Mouse (Mus musculus): ENCODE measurements at regions not wholly inside any gene's neighbourhood (a gene's known extent, or its start where the extent isn't known, plus 50 kb on each side); places are given as distances from the start of the nearest gene placed in this dataset.
"Not testable (repeated sequence)": the region's sequence is repeated elsewhere in the genome, so short reads cannot be mapped to it uniquely, and the experiment has no call there.

DNA sequence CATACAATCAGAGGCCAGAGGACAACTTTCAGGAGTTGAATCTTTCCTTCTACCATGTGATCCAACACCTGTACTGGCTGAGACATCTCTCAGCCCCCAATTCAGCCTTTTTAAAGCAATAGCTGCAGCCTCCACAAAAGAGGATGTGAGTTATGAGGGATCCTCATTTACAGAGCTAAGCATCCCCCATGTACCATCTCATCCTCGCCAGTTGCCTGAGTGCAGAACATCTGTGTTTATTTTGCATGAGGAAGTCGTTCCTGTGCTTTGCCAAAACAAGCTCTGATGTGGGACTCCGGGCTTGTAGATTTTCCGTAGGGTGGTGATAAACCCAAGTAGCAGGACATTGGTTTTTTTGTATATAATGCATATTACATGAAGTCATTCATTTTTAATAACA is 274.1 kb upstream of the Gk2 start:
- no peak overlapping the region for H3K4me3 ChIP-seq
- TF ChIP-seq CTCF (conservative IDR thresholded peaks at IDR 0.05): no peak
- H3K27ac ChIP-seq: no peak overlapping the region
- no peak for DNase-seq (ENCODE audit: low spot score in 2 of 2)

DNA sequence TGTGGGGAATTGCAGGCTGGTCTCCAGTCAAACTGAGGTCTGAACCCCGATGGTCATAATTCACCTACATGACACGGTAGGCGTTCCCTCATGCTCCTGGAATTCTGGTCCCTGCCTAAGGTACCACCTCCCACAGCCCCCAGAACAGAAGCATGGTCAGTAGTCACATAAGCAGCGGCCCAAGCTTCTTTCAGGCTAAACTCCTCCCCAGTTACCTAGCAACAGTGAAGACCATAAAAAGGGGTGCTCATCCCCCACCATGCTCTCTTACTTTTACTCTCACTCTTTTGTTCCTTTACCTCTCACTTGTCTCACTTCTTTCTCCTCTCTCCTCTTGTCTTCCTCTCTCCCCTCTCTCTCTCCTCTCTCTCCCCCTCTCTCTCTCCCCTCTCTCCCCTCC is 262.5 kb upstream of the Gk2 start:
- H3K27ac ChIP-seq; DNase-seq (ENCODE audit: low spot score in 2 of 2); H3K4me3 ChIP-seq: not testable (repeated sequence)

DNA sequence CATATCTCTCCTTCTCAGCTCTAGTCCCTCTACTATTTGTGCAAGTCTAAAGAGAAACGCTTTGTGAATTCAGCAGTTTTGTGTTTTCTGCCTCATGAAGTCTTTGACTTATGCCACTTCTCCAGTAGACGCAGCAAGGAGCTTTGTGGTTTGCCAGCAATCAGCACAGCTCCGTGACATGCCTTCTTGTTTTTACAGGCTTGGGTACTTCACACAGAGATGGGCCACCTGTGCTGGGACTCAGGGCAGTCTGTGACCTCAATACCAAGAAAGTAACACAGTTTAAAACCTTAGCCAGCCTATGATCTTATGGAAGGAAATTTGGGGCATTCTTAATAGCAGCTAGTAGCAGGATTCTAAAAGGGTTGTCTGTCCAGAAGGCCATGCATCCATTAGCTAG is 248.4 kb upstream of the Gk2 start:
- peak overlapping the region; percentile 77 for H3K27ac ChIP-seq
- H3K4me3 ChIP-seq: no peak overlapping the region

DNA sequence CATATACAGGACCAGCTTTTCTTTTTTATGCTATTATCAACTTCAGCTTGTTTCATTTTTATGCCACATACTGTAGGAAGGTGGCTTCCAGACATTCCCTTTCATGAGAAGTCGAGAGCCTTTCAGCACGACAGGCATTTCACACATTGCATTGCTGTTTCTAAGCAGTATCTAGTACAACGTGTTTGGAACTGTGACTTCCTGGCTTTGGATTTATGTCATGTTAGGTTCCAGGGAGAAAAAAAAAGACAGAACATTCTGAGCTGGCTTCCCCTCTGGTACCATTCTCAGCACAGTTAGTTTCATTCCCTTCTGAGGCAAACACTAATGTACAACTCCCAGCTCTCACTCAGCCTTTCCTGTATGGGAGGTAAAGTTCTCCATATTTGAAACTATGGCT is 243.7 kb upstream of the Gk2 start:
- Histone ChIP-seq H3K4me3 (no peak overlapping the region), H3K27ac (peak overlapping the region; percentile 83)
- no peak for TF ChIP-seq CTCF (conservative IDR thresholded peaks at IDR 0.05)
- peak; percentile 33 to 47 for DNase-seq (ENCODE audit: low spot score in 2 of 2)

More for the DNA sequence above, 248.4 kb upstream of the Gk2 start:
- DNase-seq (ENCODE audit: low spot score in 2 of 2): no peak
- TF ChIP-seq CTCF (conservative IDR thresholded peaks at IDR 0.05): no peak

DNA sequence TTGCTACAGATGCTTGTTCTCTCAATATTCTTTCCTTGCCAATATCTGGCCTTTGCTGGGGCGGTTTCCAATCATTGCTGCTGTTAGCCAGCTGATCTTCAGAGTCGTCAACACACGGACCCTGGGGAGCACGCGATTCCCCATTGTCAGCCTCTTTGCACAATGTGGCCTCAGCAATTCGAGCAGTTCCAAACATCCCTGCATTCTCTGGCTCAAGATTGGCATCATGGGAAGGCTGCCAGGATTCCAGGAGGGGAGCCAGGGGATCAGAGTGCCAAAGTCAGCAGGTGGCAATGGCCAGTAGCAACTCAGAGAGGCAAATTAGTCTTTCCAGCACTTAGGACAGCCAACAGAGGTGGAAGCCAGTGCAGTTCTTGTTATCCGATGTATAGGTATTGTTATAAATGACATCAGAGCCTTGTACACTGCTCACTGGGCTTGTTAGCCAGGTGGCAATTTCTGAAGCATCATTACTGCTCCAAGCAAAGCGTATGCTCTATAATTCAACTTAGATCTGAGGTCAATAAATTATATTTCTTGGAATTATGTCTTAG is 240.8 kb upstream of the Gk2 start:
- no peak for TF ChIP-seq CTCF (conservative IDR thresholded peaks at IDR 0.05)
- Histone ChIP-seq H3K4me3 (no peak overlapping the region), H3K27ac (peak overlapping the region; percentile 43)
- peak; percentile 12 to 22 for DNase-seq (ENCODE audit: low spot score in 2 of 2)

DNA sequence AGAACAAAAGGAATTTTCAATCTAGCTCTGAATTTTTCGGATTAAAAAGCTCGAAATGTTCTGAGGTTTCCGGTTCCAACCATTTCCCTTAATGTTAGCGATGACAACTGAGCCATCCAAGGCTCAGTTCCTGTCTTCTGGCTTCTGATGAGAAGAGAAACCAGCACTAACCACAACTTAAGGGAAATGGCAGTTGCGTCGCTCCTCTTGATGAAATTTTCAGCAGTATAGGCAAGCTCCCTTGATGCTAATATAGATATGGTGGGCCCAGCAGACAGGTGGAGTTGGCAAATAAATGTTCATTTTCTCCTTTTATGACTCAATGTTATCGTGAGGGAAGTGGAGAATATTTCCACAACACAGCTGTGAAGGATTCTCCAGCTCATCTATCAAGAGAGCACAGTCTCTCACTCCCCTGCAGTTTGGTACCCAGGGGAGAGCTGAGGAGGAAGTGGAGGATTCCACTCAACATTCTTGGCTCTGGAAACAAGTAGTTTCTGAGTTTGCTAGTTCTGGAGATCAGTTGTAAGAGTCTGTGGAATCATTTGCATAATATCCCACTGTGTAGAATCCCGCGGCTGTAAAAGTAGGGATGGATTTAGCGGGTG is 236.6 kb upstream of the Gk2 start:
- no peak for TF ChIP-seq CTCF (conservative IDR thresholded peaks at IDR 0.05)

DNA sequence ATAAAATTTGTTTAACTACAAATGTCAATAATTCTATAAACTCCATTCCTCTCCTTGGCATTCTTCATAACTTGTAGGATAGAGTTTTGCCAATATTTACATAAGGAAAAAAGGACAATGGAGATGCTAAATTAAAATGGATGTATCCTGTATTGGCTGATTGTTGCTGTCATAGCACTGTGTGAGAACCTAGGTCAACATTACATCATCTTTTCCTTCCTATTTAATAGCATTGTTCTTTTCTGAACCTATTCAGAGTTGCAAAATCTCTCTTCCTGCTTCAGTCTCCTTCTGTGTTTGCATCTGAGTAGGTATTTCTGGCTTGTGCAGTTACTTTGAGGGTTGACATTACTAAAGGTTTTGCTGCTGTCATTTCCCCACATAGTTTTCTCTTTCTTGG is 228.6 kb upstream of the Gk2 start:
- TF ChIP-seq CTCF (conservative IDR thresholded peaks at IDR 0.05): no peak
- Histone ChIP-seq H3K4me3 (no peak overlapping the region), H3K27ac (no peak overlapping the region)
- DNase-seq (ENCODE audit: low spot score in 2 of 2): no peak

More for the DNA sequence above, 236.6 kb upstream of the Gk2 start:
- no peak overlapping the region for H3K27ac ChIP-seq
- DNase-seq (ENCODE audit: low spot score in 2 of 2): no peak
- no peak overlapping the region for H3K4me3 ChIP-seq

DNA sequence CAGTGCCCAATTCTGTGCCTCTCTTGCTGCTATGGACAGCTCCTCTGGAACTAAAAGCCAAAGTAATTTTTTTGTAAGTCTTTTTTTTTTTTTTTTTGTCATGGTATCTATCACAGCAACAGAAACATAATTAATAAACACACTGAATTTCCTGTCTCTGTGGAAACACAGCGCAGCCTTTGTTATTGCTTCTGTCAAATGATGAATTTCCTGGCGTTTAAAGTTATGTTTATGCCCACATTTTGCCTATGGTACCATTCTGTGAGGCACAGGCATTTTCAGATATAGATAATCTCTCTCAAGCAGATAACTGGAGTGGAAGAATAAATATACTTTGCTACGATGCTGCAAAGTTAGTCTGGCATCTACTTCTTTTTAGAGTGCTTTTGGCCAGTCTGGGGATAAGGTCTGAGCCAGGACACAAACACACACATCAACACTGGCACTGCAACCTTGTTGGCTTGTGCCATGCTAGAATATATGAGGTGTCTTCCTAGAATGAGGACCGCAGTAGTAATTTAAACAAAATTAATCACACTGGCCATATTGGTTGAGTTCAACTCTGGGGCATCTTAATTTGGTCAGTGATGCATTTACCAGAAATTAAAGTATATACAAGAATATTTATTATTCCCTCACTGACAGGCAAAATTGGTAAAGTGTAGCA is 227.9 kb upstream of the Gk2 start:
- no peak overlapping the region for H3K27ac ChIP-seq
- no peak for TF ChIP-seq CTCF (conservative IDR thresholded peaks at IDR 0.05)
- no peak overlapping the region for H3K4me3 ChIP-seq
- DNase-seq (ENCODE audit: low spot score in 2 of 2): no peak

DNA sequence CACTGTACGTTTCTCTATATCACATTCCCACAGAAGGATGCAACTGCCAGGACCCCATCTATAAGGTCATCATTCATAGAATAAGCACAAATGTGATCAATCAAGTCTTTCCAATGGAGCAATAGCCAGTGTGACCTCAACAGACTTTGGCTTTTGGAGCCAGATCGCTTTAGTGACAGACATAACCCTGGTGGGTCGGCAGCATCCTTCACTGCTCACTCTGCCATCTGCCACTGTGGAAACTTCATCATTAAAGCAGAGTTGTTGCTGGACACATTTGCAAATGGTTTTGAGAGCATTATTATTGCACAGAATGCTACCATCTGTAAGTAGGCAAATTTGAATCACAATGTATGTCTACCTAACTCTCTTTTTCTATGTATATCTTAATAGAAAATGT is 212.9 kb upstream of the Gk2 start:
- no peak for DNase-seq (ENCODE audit: low spot score in 2 of 2)
- Histone ChIP-seq H3K4me3 (no peak overlapping the region), H3K27ac (no peak overlapping the region)
- TF ChIP-seq CTCF (conservative IDR thresholded peaks at IDR 0.05): no peak

DNA sequence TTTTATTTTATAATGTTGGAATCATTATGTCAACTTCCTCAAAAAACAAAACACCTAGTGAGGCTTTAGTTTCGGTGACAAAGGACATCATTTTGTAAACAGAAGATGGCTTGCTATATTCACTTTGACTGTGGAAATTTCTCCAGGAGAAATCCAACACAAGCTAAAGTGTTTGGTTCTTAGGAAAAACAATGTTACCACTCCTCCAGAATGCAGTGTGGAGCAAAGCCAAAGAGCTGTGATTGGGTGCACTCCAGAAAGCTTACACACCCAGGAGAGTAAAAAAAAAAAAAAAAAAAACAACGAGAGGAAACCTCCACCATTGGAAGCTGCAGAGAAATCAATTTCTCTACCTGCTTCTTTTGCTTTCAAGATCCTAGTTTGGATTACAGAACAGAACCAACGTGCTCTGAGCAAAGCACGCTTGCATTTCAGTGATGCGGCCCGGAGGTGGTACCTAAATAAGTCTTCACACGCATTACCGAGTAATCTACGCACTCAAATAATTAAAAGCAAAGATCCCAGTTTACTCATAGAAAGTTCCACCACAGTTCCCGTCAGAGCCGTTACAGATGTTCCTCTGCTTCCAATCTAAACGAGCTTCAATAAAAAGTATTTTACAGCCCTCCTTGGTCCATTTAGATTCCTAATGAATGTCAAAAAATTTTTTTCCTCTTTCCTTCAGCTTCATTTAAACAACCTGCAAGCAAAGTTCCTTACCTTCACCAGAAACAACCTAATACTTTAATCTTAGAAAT is 199.5 kb upstream of the Gk2 start:
- DNase-seq (ENCODE audit: low spot score in 2 of 2): no peak
- TF ChIP-seq CTCF (conservative IDR thresholded peaks at IDR 0.05): no peak
- Histone ChIP-seq H3K27ac (no peak overlapping the region), H3K4me3 (no peak overlapping the region)

DNA sequence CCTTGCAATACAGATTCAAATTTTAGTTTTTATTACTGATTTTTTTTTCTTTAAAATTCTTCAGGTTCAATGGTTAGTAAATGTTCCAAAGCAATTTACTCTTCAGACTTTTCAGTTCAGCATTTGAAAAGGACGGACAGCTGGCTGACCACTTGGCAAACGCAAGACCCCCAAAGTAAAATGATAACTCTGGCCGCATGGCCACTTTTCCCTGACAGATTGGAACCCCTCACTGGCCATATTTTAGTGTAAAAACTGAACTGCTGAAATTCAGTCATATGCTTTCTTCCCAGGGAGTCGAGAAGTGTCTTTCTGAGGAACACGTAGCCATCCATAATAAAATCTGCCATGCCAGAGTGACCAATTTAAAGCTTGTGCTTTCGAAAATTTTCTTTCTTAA is 198.4 kb upstream of the Gk2 start:
- Histone ChIP-seq H3K27ac (no peak overlapping the region), H3K4me3 (no peak overlapping the region)
- no peak for TF ChIP-seq CTCF (conservative IDR thresholded peaks at IDR 0.05)
- DNase-seq (ENCODE audit: low spot score in 2 of 2): no peak

DNA sequence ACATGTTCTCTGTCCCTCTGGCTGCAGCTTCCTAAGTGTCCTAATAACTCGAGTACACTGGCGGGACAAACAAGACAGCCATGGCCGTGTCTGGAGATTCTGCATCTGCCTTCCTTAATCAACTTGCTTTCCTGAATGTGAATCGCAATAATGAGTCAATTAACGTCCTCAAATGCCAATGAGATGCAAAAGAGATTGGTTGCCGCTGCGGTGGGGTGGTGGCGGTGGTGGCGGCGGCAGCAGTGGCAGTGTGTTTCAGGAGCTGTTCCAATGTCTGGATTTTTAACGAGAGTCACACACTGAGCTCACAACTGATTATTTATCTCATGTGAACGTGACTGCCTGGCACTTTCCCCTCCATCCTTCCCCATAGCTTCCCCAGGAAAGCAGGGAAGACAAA is 197.6 kb upstream of the Gk2 start:
- H3K27ac ChIP-seq: peak overlapping the region; percentile 51
- DNase-seq (ENCODE audit: low spot score in 2 of 2): peak in 1 of 2 experiments; percentile 27

DNA sequence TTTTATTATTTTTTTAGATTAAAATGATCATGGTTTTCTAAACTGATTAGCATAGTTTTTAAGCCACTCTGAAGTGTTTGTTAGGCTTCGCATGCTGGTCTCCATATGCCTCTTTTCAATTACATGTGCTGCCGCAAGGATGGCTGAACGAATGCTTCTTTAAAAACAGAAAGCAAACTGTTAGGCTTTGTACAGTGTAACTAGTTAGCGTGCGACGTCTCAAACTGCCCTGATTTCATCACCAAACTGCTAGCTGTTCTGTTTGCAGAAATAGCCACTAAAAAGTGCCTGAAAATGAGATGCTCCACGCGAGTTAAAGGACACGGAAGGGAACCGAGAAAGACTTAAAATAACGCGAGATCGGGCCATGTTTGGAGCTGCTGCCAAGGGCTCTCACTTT is 185.4 kb upstream of the Gk2 start:
- peak overlapping the region; percentile 94 for H3K27ac ChIP-seq
- TF ChIP-seq CTCF (conservative IDR thresholded peaks at IDR 0.05): peak; percentile 32; the same call in 1 of the 2 replicates

More for the DNA sequence above, 197.6 kb upstream of the Gk2 start:
- no peak for TF ChIP-seq CTCF (conservative IDR thresholded peaks at IDR 0.05)
- peak overlapping the region; percentile 0; the same call in 1 of the 2 replicates for H3K4me3 ChIP-seq

More for the DNA sequence above, 185.4 kb upstream of the Gk2 start:
- H3K4me3 ChIP-seq: peak overlapping the region; percentile 21
- peak in 1 of 2 experiments; percentile 52 for DNase-seq (ENCODE audit: low spot score in 2 of 2)

Data from layer of hippocampus, adult 2 months (tissue).